Mouse (Mus musculus) CD4-positive, CD25-positive, alpha-beta regulatory T cell, adult 9 weeks (primary cell): Measurements from ENCODE around the gene 4930512M02Rik. TPM values are rescaled to one million over a fixed set of nuclear protein-coding genes. Genes with fewer than 3 reads are reported as not detected.

Experiments used
- polyA plus RNA-seq: library from polyadenylated mRNA; unstranded; fragments of 100-300 nt; shearing (Covaris generic); gene quantifications from one replicate; pipeline ENCODE4 v1.2.1, GENCODE M21; 2017

Gene 4930512M02Rik
- not detected for polyA plus RNA-seq

GRCm38 (mm10) chr11:11627735-11628134 is at the start of gene 4930512M02Rik:
TSS of gene 4930512M02Rik (minus strand) at chr11:11627835.

Other genes starting within 250 kb of the 4930512M02Rik start
- gene Spata48, start 165.7 kb downstream of the 4930512M02Rik start, polyA plus RNA-seq, result 0.52 TPM
- 0.43 TPM for gene Zpbp, start 165.4 kb downstream of the 4930512M02Rik start, polyA plus RNA-seq
- 83.4 TPM for gene Ikzf1, start 57.2 kb upstream of the 4930512M02Rik start, polyA plus RNA-seq
- 6.1 TPM for gene Fignl1, start 181.1 kb upstream of the 4930512M02Rik start, polyA plus RNA-seq